Mouse (Mus musculus): ENCODE data around the gene Olfr1512. TPM values are rescaled to one million over a fixed set of nuclear protein-coding genes. Genes with fewer than 3 reads are reported as not detected.
"Not testable (repeated sequence)": the region's sequence is repeated elsewhere in the genome, so short reads cannot be mapped to it uniquely, and the experiment has no call there.

The Olfr1512 gene
- not detected in 2 replicates for polyA plus RNA-seq (2015; fragmentation: Nextera tagmentation; extraction: Ambion mirVana)

DNA sequence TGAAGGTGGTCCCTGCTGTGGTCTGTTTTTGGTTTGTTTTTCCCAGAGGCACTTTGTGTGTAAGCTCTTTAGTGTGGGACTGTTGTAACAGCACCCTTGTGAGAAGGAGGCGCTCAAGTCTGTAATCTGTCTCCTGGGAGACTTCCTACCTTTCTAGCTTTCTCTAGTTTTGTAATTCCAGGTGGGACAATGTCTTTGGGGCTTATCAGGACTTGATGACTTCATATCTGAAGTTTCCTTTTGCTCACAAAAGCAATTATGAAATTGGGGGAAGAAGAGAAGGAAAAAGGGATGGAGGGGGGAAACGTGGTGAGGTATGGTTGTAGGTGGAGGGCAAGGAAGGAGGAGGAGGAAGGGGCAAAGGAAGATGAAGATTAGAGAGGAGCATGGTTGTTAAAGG is at the start of gene Olfr1512:
Gene Olfr1512, minus strand, starts transcription at position 101 of the 400 bp plus-strand sequence.
- WGBS = 73% methylated on average over 2 of the region's 2 CpGs
- H3K4me3 ChIP-seq (replicated peaks; ENCODE audit: low read length) = no peak within 1 kb of the TSS

GRCm38 (mm10) chr14:52427686-52428085 is 48.7 kb upstream of the Olfr1512 start:
- Histone ChIP-seq H3K9me3 (replicated peaks; ENCODE audit: control insufficient read depth, low read length) (no peaks in the 10 kb centered on the region), H3K4me3 (replicated peaks; ENCODE audit: low read length) (no peak overlapping the region), H3K27me3 (ENCODE audit: control insufficient read depth, insufficient read depth, low read length) (no peaks in the 10 kb centered on the region), H3K4me2 (ENCODE audit: low read depth, low read length) (no peak overlapping the region), H3K4me1 (ENCODE audit: control insufficient read depth, insufficient read depth, low read length) (no peaks in the 10 kb centered on the region), H3K36me3 (ENCODE audit: control insufficient read depth, insufficient read depth, low read length) (no peaks in the 10 kb centered on the region), H3K27ac (ENCODE audit: low read length) (no peak overlapping the region), H3K9ac (ENCODE audit: low read length) (no peak overlapping the region)
- no peak for ATAC-seq (ENCODE audit: insufficient read depth, low FRiP score)
- WGBS = 78% methylated on average over 1 of the region's 1 CpGs

More for the DNA sequence above, at the start of gene Olfr1512:
- H3K9ac ChIP-seq (ENCODE audit: low read length) = no peak within 1 kb of the TSS
- no peaks in the 10 kb centered on the region for H3K9me3 ChIP-seq (replicated peaks; ENCODE audit: control insufficient read depth, low read length)
- ATAC-seq (ENCODE audit: insufficient read depth, low FRiP score) = no peak
- H3K4me2 ChIP-seq (ENCODE audit: low read depth, low read length) = no peak within 1 kb of the TSS
- no peaks in the 10 kb centered on the region for H3K36me3 ChIP-seq (ENCODE audit: control insufficient read depth, insufficient read depth, low read length)
- H3K27ac ChIP-seq (ENCODE audit: low read length) = no peak within 1 kb of the TSS
- H3K27me3 ChIP-seq (ENCODE audit: control insufficient read depth, insufficient read depth, low read length) = no peaks in the 10 kb centered on the region
- H3K4me1 ChIP-seq (ENCODE audit: control insufficient read depth, insufficient read depth, low read length) = no peaks in the 10 kb centered on the region

DNA sequence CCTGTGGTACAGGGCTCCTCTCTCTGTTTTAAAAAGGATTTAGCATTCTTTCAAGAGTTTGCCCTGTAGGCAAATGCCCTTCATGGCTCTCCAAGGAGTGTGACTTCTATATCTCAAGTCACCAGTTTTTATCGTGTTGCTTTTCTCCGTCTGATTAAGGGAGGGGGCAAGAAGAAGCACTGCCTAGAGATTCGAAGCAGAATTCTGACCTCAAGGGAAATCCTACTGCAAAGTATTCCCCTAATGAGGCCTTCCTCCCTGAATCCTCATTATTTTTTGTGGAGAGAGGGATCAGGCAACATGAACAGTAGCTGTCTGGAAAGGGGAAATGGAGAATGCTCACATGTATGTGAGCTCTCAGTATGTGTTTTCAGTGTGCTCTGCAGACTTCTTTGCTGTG is 35.3 kb upstream of the Olfr1512 start, which contains the start of gene Olfr1510:
Gene Olfr1510, minus strand, starts transcription at position 101 of the 400 bp plus-strand sequence.
- Histone ChIP-seq H3K36me3 (ENCODE audit: control insufficient read depth, insufficient read depth, low read length) (no peaks in the 10 kb centered on the region), H3K4me3 (replicated peaks; ENCODE audit: low read length) (no peak within 1 kb of the TSS), H3K9ac (ENCODE audit: low read length) (no peak within 1 kb of the TSS), H3K4me2 (ENCODE audit: low read depth, low read length) (no peak within 1 kb of the TSS), H3K9me3 (replicated peaks; ENCODE audit: control insufficient read depth, low read length) (no peaks in the 10 kb centered on the region), H3K27me3 (ENCODE audit: control insufficient read depth, insufficient read depth, low read length) (no peaks in the 10 kb centered on the region), H3K27ac (ENCODE audit: low read length) (no peak within 1 kb of the TSS), H3K4me1 (ENCODE audit: control insufficient read depth, insufficient read depth, low read length) (no peaks in the 10 kb centered on the region)
- ATAC-seq (ENCODE audit: insufficient read depth, low FRiP score) = no peak
- WGBS = 93% methylated on average over 3 of the region's 3 CpGs

GRCm38 (mm10) chr14:52410142-52410919 is 31.4 kb upstream of the Olfr1512 start:
- not testable (repeated sequence) for H3K4me2 ChIP-seq (ENCODE audit: low read depth, low read length); H3K36me3 ChIP-seq (ENCODE audit: control insufficient read depth, insufficient read depth, low read length); H3K4me1 ChIP-seq (ENCODE audit: control insufficient read depth, insufficient read depth, low read length); H3K4me3 ChIP-seq (replicated peaks; ENCODE audit: low read length); H3K9me3 ChIP-seq (replicated peaks; ENCODE audit: control insufficient read depth, low read length); H3K27me3 ChIP-seq (ENCODE audit: control insufficient read depth, insufficient read depth, low read length); H3K27ac ChIP-seq (ENCODE audit: low read length); H3K9ac ChIP-seq (ENCODE audit: low read length)
- ATAC-seq (ENCODE audit: insufficient read depth, low FRiP score) = peak; percentile 44; the same call in 1 of the 2 replicates
- 73% methylated on average over 6 of the region's 10 CpGs for WGBS

DNA sequence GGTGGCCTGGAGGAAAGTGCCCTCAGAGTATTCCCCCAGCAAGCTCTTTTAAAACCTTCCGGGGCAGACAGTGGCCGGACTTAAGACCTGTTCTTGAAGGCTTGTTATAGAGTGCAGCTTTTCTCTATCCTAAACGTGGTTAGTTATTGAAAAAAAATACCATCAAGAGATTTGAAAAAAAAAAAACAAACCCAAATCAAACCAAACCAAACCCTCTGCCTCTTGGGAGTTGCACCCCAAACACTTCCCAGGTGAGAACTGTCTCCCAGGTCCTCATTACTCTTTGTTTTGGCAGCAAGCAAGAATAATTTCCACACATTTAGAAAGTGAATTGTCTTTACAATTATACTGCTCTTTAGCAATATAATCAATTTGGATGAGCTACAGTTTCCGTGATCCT is 18.3 kb upstream of the Olfr1512 start, which contains the start of gene Olfr1511:
Gene Olfr1511, minus strand, starts transcription at position 101 of the 400 bp plus-strand sequence.
- H3K9ac ChIP-seq (ENCODE audit: low read length) = no peak within 1 kb of the TSS
- no peaks in the 10 kb centered on the region for H3K27me3 ChIP-seq (ENCODE audit: control insufficient read depth, insufficient read depth, low read length)
- ATAC-seq (ENCODE audit: insufficient read depth, low FRiP score) = no peak
- no peak within 1 kb of the TSS for H3K27ac ChIP-seq (ENCODE audit: low read length)
- no peaks in the 10 kb centered on the region for H3K9me3 ChIP-seq (replicated peaks; ENCODE audit: control insufficient read depth, low read length)
- 74% methylated on average over 4 of the region's 4 CpGs for WGBS
- no peak within 1 kb of the TSS for H3K4me3 ChIP-seq (replicated peaks; ENCODE audit: low read length)
- H3K36me3 ChIP-seq (ENCODE audit: control insufficient read depth, insufficient read depth, low read length) = no peaks in the 10 kb centered on the region
- H3K4me2 ChIP-seq (ENCODE audit: low read depth, low read length) = no peak within 1 kb of the TSS
- no peaks in the 10 kb centered on the region for H3K4me1 ChIP-seq (ENCODE audit: control insufficient read depth, insufficient read depth, low read length)

GRCm38 (mm10) chr14:52390084-52390848 is 11.3 kb upstream of the Olfr1512 start:
- H3K4me3 ChIP-seq (replicated peaks; ENCODE audit: low read length); H3K36me3 ChIP-seq (ENCODE audit: control insufficient read depth, insufficient read depth, low read length); H3K4me2 ChIP-seq (ENCODE audit: low read depth, low read length); H3K9me3 ChIP-seq (replicated peaks; ENCODE audit: control insufficient read depth, low read length); H3K9ac ChIP-seq (ENCODE audit: low read length); ATAC-seq (ENCODE audit: insufficient read depth, low FRiP score); H3K4me1 ChIP-seq (ENCODE audit: control insufficient read depth, insufficient read depth, low read length); H3K27me3 ChIP-seq (ENCODE audit: control insufficient read depth, insufficient read depth, low read length); H3K27ac ChIP-seq (ENCODE audit: low read length): not testable (repeated sequence)
- 74% methylated on average over 8 of the region's 9 CpGs for WGBS

GRCm38 (mm10) chr14:52368741-52369140 is 10.2 kb downstream of the Olfr1512 start:
- 84% methylated on average over 3 of the region's 3 CpGs for WGBS
- no peak for ATAC-seq (ENCODE audit: insufficient read depth, low FRiP score)

DNA sequence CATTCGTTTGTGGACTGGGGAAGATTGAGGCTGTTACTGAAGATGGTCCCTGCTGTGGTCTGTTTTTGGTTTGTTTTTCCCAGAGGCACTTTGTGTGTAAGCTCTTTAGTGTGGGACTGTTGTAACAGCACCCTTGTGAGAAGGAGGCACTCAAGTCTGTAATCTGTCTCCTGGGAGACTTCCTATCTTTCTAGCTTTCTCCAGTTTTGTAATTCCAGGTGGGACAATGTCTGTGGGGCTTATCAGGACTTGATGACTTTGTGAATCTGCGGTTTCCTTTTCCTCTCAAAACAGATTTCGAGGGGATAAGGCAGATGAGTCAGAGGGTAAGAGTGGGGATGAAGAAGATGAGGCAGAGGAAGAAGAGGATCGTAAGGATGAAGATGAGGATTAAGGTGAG is 22.7 kb downstream of the Olfr1512 start, which contains the start of gene Olfr1513:
Gene Olfr1513, minus strand, starts transcription at position 101 of the 400 bp plus-strand sequence.
- H3K27me3 ChIP-seq (ENCODE audit: control insufficient read depth, insufficient read depth, low read length) = no peaks in the 10 kb centered on the region
- no peaks in the 10 kb centered on the region for H3K9me3 ChIP-seq (replicated peaks; ENCODE audit: control insufficient read depth, low read length)
- H3K9ac ChIP-seq (ENCODE audit: low read length) = no peak within 1 kb of the TSS
- H3K4me1 ChIP-seq (ENCODE audit: control insufficient read depth, insufficient read depth, low read length) = no peaks in the 10 kb centered on the region
- no peak for ATAC-seq (ENCODE audit: insufficient read depth, low FRiP score)
- 62% methylated on average over 4 of the region's 4 CpGs for WGBS
- H3K4me2 ChIP-seq (ENCODE audit: low read depth, low read length) = no peak within 1 kb of the TSS
- H3K36me3 ChIP-seq (ENCODE audit: control insufficient read depth, insufficient read depth, low read length) = no peaks in the 10 kb centered on the region
- no peak within 1 kb of the TSS for H3K27ac ChIP-seq (ENCODE audit: low read length)
- no peak within 1 kb of the TSS for H3K4me3 ChIP-seq (replicated peaks; ENCODE audit: low read length)

More at GRCm38 (mm10) chr14:52368741-52369140, 10.2 kb downstream of the Olfr1512 start:
- no peak overlapping the region for H3K4me2 ChIP-seq (ENCODE audit: low read depth, low read length)
- no peaks in the 10 kb centered on the region for H3K27me3 ChIP-seq (ENCODE audit: control insufficient read depth, insufficient read depth, low read length)
- no peak overlapping the region for H3K9ac ChIP-seq (ENCODE audit: low read length)
- no peaks in the 10 kb centered on the region for H3K4me1 ChIP-seq (ENCODE audit: control insufficient read depth, insufficient read depth, low read length)
- no peak overlapping the region for H3K27ac ChIP-seq (ENCODE audit: low read length)
- no peaks in the 10 kb centered on the region for H3K9me3 ChIP-seq (replicated peaks; ENCODE audit: control insufficient read depth, low read length)
- H3K36me3 ChIP-seq (ENCODE audit: control insufficient read depth, insufficient read depth, low read length) = no peaks in the 10 kb centered on the region
- H3K4me3 ChIP-seq (replicated peaks; ENCODE audit: low read length) = no peak overlapping the region

- Histone ChIP-seq H3K9me3 (replicated peaks; ENCODE audit: control insufficient read depth, low read length) (0 out of 2 replicates have a peak, but pooled peaks cover 5% of the 10 kb centered on the region), H3K9ac (ENCODE audit: low read length) (no peak overlapping the region), H3K4me2 (ENCODE audit: low read depth, low read length) (no peak overlapping the region), H3K27ac (ENCODE audit: low read length) (no peak overlapping the region), H3K4me1 (ENCODE audit: control insufficient read depth, insufficient read depth, low read length) (no peaks in the 10 kb centered on the region), H3K36me3 (ENCODE audit: control insufficient read depth, insufficient read depth, low read length) (no peaks in the 10 kb centered on the region), H3K27me3 (ENCODE audit: control insufficient read depth, insufficient read depth, low read length) (no peaks in the 10 kb centered on the region), H3K4me3 (replicated peaks; ENCODE audit: low read length) (no peak overlapping the region)
- no peak for ATAC-seq (ENCODE audit: insufficient read depth, low FRiP score)
- WGBS = 77% methylated on average over 6 of the region's 6 CpGs
Measured at GRCm38 (mm10) chr14:52339512-52339852, 39.5 kb downstream of the Olfr1512 start.
